Mouse (Mus musculus) megakaryocyte, embryonic 14.5 days (primary cell): ENCODE results near the gene Rnf157.

Experiments used
- FLI1 ChIP-seq: IDR thresholded peaks from 2 replicates; pipeline ENCODE4 v1.6.1; 2012; ENCODE audit warnings: low read length, inconsistent platforms, mixed read lengths
- GATA1 ChIP-seq: IDR thresholded peaks from 3 replicates; pipeline ENCODE4 v1.6.1; 2012; ENCODE audit warnings: mixed read lengths, low read length, inconsistent platforms, borderline replicate concordance

GRCm38 (mm10) chr11:116326963-116327603 is 85.7 kb downstream of the Rnf157 start:
- TF ChIP-seq GATA1 (no peak), FLI1 (no peak)
